Mouse (Mus musculus): Measurements from ENCODE around the gene Sun2. TPM values are rescaled to one million over a fixed set of nuclear protein-coding genes. Genes with fewer than 3 reads are reported as not detected.

Sun2 gene
- polyA plus RNA-seq, 1 experiment from 2014 or later, result 8.0 TPM

DNA sequence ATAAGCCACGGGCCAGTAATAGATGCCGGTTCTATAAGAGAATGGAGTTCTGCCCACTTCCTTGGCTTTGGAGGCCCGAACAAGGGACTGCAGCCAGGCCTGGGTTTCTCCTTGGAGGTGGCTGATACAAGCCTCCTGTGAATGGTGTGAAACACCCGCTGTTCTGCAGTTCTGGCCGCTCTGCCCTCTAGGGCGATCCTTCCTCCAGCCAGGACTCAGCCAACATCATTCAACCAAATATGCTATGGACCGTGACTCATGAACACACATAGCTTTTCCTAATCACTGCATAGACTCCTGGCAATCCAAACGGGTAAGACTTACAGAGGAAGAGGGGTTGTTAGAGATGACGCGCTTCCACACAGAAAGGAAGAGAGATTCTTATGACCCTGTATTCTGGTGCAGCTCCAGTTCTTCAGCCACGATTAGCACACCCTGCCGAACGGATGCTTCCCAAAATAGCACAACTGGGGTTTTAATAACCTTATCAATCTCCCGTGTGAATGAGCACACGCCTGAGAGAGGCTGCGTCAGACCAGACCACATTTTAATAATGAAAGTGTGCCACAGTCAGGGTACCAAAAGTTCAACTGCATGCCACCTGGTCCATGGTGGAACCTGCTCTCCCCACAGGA is 25.1 kb upstream of the Sun2 start:
- Histone ChIP-seq H3K4me1 (no peaks in the 10 kb centered on the region), H3K4me3 (no peak overlapping the region), H3K9me3 (no peaks in the 10 kb centered on the region), H3K36me3 (peaks cover 38% of the 10 kb centered on the region), H3K27ac (no peak overlapping the region), H3K4me2 (no peak overlapping the region), H3K27me3 (no peaks in the 10 kb centered on the region), H3K9ac (no peak overlapping the region)
- no peak for ATAC-seq (ENCODE audit: insufficient number of reproducible peaks, insufficient read depth, low FRiP score, low TSS enrichment, low read depth)
- 87% methylated on average over 16 of the region's 16 CpGs for WGBS

- Histone ChIP-seq H3K4me2 (no peak overlapping the region), H3K36me3 (peaks cover 46% of the 10 kb centered on the region), H3K27ac (no peak overlapping the region), H3K4me3 (no peak overlapping the region), H3K4me1 (no peaks in the 10 kb centered on the region), H3K9me3 (no peaks in the 10 kb centered on the region), H3K9ac (no peak overlapping the region), H3K27me3 (no peaks in the 10 kb centered on the region)
- no peak for ATAC-seq (ENCODE audit: insufficient number of reproducible peaks, insufficient read depth, low FRiP score, low TSS enrichment, low read depth)
- WGBS, result 90% methylated on average over 10 of the region's 10 CpGs
Measured at GRCm38 (mm10) chr15:79766586-79767071, 24.3 kb upstream of the Sun2 start.

- WGBS, result 63% methylated on average over 10 of the region's 10 CpGs
- Histone ChIP-seq H3K4me3 (no peak overlapping the region), H3K9ac (no peak overlapping the region), H3K27me3 (no peaks in the 10 kb centered on the region), H3K36me3 (peaks cover 49% of the 10 kb centered on the region), H3K9me3 (no peaks in the 10 kb centered on the region), H3K27ac (no peak overlapping the region), H3K4me2 (no peak overlapping the region), H3K4me1 (no peaks in the 10 kb centered on the region)
- ATAC-seq (ENCODE audit: insufficient number of reproducible peaks, insufficient read depth, low FRiP score, low TSS enrichment, low read depth), result no peak
Measured at GRCm38 (mm10) chr15:79766168-79766567, 23.8 kb upstream of the Sun2 start.

- Histone ChIP-seq H3K27ac (no peak overlapping the region), H3K4me2 (no peak overlapping the region), H3K4me1 (no peaks in the 10 kb centered on the region), H3K27me3 (no peaks in the 10 kb centered on the region), H3K9me3 (no peaks in the 10 kb centered on the region), H3K9ac (no peak overlapping the region), H3K4me3 (no peak overlapping the region), H3K36me3 (peaks cover 50% of the 10 kb centered on the region)
- ATAC-seq (ENCODE audit: insufficient number of reproducible peaks, insufficient read depth, low FRiP score, low TSS enrichment, low read depth), result no peak
- WGBS, result 74% methylated on average over 2 of the region's 2 CpGs
Measured at GRCm38 (mm10) chr15:79765361-79765760, 23.0 kb upstream of the Sun2 start.

DNA sequence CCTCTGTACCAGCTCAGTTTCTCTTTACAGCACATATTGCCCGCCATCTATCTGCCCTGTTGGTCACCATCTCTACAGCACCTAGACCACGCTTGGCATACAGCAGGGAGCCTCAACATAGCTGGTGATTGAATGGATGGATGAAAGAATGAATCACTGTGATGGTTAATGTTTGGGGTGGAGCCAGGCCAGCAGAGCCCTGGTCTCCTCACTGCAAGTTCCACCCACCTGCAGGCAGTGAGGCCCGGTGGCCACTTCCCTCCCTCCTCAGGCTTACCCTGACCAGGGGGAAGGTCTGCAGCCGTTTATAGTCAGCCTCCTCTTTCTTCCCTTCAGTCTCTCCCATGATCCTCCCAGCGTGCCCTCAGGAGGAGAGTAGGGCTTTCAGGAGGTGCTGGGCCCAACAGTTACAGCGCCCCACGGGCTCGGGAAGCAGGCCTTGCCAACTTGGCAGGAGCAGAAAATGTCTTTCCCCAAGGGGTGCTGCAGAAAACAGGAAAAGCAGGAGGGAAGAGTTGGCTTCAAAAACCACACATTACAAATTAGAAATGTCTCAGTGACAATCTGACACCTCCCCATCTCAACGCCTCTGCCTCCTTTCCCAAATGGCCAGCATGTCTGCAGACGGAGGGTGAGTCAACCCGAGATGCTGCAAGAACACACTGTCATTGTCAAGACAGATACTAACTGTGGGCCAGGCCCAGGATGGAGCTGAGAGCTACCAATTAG is 22.4 kb upstream of the Sun2 start:
- Histone ChIP-seq H3K27ac (no peak overlapping the region), H3K4me2 (no peak overlapping the region), H3K9ac (peak overlapping the region; percentile 36; the same call in 1 of the 2 replicates), H3K27me3 (no peaks in the 10 kb centered on the region), H3K4me3 (no peak overlapping the region), H3K4me1 (no peaks in the 10 kb centered on the region), H3K9me3 (no peaks in the 10 kb centered on the region), H3K36me3 (peaks cover 50% of the 10 kb centered on the region)
- WGBS, result 82% methylated on average over 11 of the region's 11 CpGs
- ATAC-seq (ENCODE audit: insufficient number of reproducible peaks, insufficient read depth, low FRiP score, low TSS enrichment, low read depth), result no peak

DNA sequence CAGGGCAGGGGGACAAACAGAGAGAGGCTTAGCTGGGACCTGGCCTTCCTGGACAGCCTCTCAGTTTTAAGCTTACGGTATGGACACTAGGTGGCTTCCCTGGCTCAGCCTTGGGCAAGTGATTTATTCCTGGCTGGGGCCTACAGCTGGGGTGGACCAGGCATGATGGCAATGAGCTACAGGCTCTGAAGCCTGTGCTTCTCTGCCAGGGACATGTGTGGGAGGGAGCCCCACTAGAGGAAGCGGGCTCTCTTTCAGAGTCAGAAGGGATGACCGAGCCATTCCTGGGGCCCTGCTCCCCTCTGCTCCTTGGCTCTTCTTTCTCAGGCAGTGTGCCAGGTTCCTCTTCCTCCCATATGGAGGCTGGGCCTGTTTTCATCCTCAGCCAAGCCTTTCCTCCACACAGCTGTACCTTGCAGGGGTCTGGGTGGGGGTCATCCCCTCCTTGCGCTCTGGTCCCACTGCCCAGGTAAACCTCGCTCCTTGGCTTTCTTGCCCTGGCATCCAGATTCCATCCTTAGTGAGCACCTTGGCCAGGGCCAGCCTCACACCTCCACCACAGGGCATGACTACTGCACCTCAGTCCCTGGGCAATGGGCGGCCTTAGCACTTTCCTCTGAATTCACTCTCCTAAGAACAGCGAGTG is 21.4 kb upstream of the Sun2 start:
- no peaks in the 10 kb centered on the region for H3K27me3 ChIP-seq
- no peaks in the 10 kb centered on the region for H3K9me3 ChIP-seq
- ATAC-seq (ENCODE audit: insufficient number of reproducible peaks, insufficient read depth, low FRiP score, low TSS enrichment, low read depth), result no peak; the same call in 1 of the 2 replicates
- no peaks in the 10 kb centered on the region for H3K4me1 ChIP-seq
- WGBS, result 86% methylated on average over 7 of the region's 7 CpGs
- H3K9ac ChIP-seq, result no peak overlapping the region
- no peak overlapping the region for H3K27ac ChIP-seq
- H3K36me3 ChIP-seq, result peaks cover 50% of the 10 kb centered on the region
- no peak overlapping the region for H3K4me3 ChIP-seq
- H3K4me2 ChIP-seq, result no peak overlapping the region

- H3K36me3 ChIP-seq, result peaks cover 50% of the 10 kb centered on the region
- no peak overlapping the region for H3K4me3 ChIP-seq
- H3K9ac ChIP-seq, result no peak overlapping the region
- H3K27me3 ChIP-seq, result no peaks in the 10 kb centered on the region
- WGBS, result 89% methylated on average over 9 of the region's 9 CpGs
- no peaks in the 10 kb centered on the region for H3K4me1 ChIP-seq
- no peak overlapping the region for H3K27ac ChIP-seq
- no peak overlapping the region for H3K4me2 ChIP-seq
- no peak for ATAC-seq (ENCODE audit: insufficient number of reproducible peaks, insufficient read depth, low FRiP score, low TSS enrichment, low read depth)
- no peaks in the 10 kb centered on the region for H3K9me3 ChIP-seq
Measured at GRCm38 (mm10) chr15:79763001-79763400, 20.7 kb upstream of the Sun2 start.

GRCm38 (mm10) chr15:79760956-79761355 is 18.6 kb upstream of the Sun2 start:
- Histone ChIP-seq H3K36me3 (peaks cover 50% of the 10 kb centered on the region), H3K9ac (no peak overlapping the region), H3K4me3 (no peak overlapping the region), H3K27me3 (no peaks in the 10 kb centered on the region), H3K27ac (no peak overlapping the region), H3K9me3 (no peaks in the 10 kb centered on the region), H3K4me1 (peaks cover 9% of the 10 kb centered on the region), H3K4me2 (no peak overlapping the region)
- 82% methylated on average over 6 of the region's 6 CpGs for WGBS
- ATAC-seq (ENCODE audit: insufficient number of reproducible peaks, insufficient read depth, low FRiP score, low TSS enrichment, low read depth), result no peak

GRCm38 (mm10) chr15:79757118-79757517 is 14.8 kb upstream of the Sun2 start:
- peaks cover 14% of the 10 kb centered on the region for H3K36me3 ChIP-seq
- H3K27ac ChIP-seq, result peak overlapping the region; percentile 51
- H3K4me3 ChIP-seq, result no peak overlapping the region
- H3K4me1 ChIP-seq, result peaks cover 12% of the 10 kb centered on the region
- no peaks in the 10 kb centered on the region for H3K9me3 ChIP-seq
- H3K4me2 ChIP-seq, result no peak overlapping the region
- ATAC-seq (ENCODE audit: insufficient number of reproducible peaks, insufficient read depth, low FRiP score, low TSS enrichment, low read depth), result no peak
- H3K27me3 ChIP-seq, result no peaks in the 10 kb centered on the region
- WGBS, result 88% methylated on average over 3 of the region's 3 CpGs
- H3K9ac ChIP-seq, result no peak overlapping the region

DNA sequence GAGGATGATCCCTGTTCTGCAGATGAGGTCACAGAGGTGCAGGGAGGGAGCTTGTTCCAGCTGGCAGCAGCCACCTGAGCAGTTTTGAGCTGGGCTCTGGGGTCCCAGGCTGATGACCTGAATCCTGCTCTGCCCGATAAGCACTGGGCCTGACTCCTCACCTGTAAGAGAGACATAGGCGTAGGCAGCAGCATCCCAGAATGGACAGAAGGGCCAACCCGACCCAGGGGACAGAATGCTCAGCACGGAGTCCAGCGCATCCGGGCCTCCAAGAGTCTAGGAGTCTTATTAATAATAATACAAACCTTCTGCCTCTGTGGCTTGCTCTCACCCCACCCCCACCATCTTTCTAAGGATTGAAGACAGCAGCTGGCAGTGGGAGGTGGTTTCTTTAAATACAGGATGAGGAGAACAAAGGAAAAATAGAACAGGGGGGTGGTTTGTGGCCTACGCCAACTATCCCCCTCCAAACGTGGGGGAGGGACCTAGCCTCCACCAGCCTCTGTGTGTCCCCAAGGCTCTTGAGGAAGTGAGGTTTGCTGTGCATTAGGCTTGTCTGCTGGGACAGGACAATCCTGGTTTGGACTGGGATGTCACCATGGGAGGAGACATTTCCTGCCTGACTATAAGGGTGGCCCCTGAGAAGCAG is 13.8 kb upstream of the Sun2 start:
- Histone ChIP-seq H3K36me3 (peaks cover 5% of the 10 kb centered on the region), H3K27me3 (no peaks in the 10 kb centered on the region), H3K9ac (peak overlapping the region; percentile 49; the same call in 1 of the 2 replicates), H3K27ac (peak overlapping the region; percentile 51), H3K4me3 (no peak overlapping the region), H3K9me3 (no peaks in the 10 kb centered on the region), H3K4me1 (peaks cover 12% of the 10 kb centered on the region), H3K4me2 (no peak overlapping the region)
- 51% methylated on average over 8 of the region's 8 CpGs for WGBS
- ATAC-seq (ENCODE audit: insufficient number of reproducible peaks, insufficient read depth, low FRiP score, low TSS enrichment, low read depth), result no peak

DNA sequence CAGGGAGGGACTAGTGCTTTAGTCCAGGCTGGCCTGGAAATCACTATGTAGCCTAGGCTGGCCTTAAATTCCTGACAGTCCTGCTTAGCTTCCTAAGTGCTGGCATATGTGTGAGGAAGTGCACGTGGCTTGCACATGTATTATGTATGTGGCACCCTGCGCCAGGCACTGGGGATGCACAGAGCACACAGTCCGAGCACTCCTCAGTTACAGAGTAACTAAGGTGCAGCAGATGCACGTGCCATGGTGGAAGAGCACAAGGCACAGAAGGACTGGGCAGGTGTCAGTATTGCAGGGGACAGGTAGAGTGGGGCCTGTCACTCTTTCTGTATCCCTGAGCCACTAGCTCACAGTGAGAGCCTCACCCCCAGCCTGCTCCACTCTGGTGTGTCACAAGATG is 12.8 kb upstream of the Sun2 start:
- no peak for ATAC-seq (ENCODE audit: insufficient number of reproducible peaks, insufficient read depth, low FRiP score, low TSS enrichment, low read depth)
- 79% methylated on average over 4 of the region's 4 CpGs for WGBS
- peaks cover 12% of the 10 kb centered on the region for H3K4me1 ChIP-seq
- H3K4me2 ChIP-seq, result no peak overlapping the region
- no peaks in the 10 kb centered on the region for H3K27me3 ChIP-seq
- H3K36me3 ChIP-seq, result no peaks in the 10 kb centered on the region
- no peak overlapping the region for H3K9ac ChIP-seq
- no peak overlapping the region for H3K27ac ChIP-seq
- H3K9me3 ChIP-seq, result no peaks in the 10 kb centered on the region
- no peak overlapping the region for H3K4me3 ChIP-seq

Measured in embryonic facial prominence, embryonic 13.5 days (tissue).